Mouse (Mus musculus) liver, adult 2 months (tissue): ENCODE results near the gene Cry2. TPM values are rescaled to one million over a fixed set of nuclear protein-coding genes. Genes with fewer than 3 reads are reported as not detected.
"Not testable (repeated sequence)": the region's sequence is repeated elsewhere in the genome, so short reads cannot be mapped to it uniquely, and the experiment has no call there.

Source experiments
- DNase-seq: peaks from one replicate; pipeline ENCODE4 v3.0.0-alpha.2; 2011; ENCODE audit warnings: low read depth, low spot score; ENCODE audit errors: extremely low read depth
- H3K27ac ChIP-seq: fragments of 200-500 bp; replicated peaks from 2 replicates; pipeline ENCODE4 v1.5.1; 2012; ENCODE audit warnings: low read depth, mild to moderate bottlenecking, control low read depth, inconsistent platforms, low read length; ENCODE audit not compliant: insufficient read depth
- H3K27me3 ChIP-seq: fragments of 200-500 bp; 2 replicates; pipeline ENCODE4 v1.6.1; 2012; ENCODE audit warnings: mild to moderate bottlenecking, moderate library complexity, low read length, inconsistent platforms; ENCODE audit not compliant: control insufficient read depth, insufficient read depth
- H3K36me3 ChIP-seq: fragments of 200-500 bp; 2 replicates; pipeline ENCODE4 v1.6.1; 2012; ENCODE audit warnings: low read length, inconsistent platforms; ENCODE audit not compliant: control insufficient read depth, insufficient read depth
- H3K4me1 ChIP-seq: fragments of 200-500 bp; 2 replicates; pipeline ENCODE4 v1.6.1; 2011; ENCODE audit warnings: low read length; ENCODE audit not compliant: control insufficient read depth, insufficient read depth
- H3K4me3 ChIP-seq: fragments of 200-500 bp; 2 replicates; pipeline ENCODE4 v1.5.1; 2011; ENCODE audit warnings: low read depth, mild to moderate bottlenecking, control low read depth, low read length, moderate library complexity; ENCODE audit not compliant: insufficient read depth
- H3K79me2 ChIP-seq: fragments of 200-500 bp; 2 replicates; pipeline ENCODE4 v1.6.1; 2012; ENCODE audit warnings: inconsistent platforms, mild to moderate bottlenecking, low read length, moderate library complexity; ENCODE audit not compliant: control insufficient read depth, insufficient read depth
- H3K9ac ChIP-seq: fragments of 200-500 bp; 2 replicates; pipeline ENCODE4 v1.6.1; 2012; ENCODE audit warnings: low read depth, mild to moderate bottlenecking, control low read depth, inconsistent platforms, low read length
- CTCF ChIP-seq: fragments of 200-500 bp; IDR thresholded peaks from 2 replicates; pipeline ENCODE4 v1.5.1; 2011; ENCODE audit warnings: low read depth, low read length, control low read depth
- POLR2A ChIP-seq: fragments of 200-500 bp; IDR thresholded peaks from 2 replicates; pipeline ENCODE4 v1.6.1; 2011; ENCODE audit warnings: low read length, control low read depth; ENCODE audit not compliant: insufficient read depth; ENCODE audit errors: extremely low read depth
- WGBS: fragments of 180-500 bp; shearing (Covaris S2); methylation state at CpG from one replicate; pipeline ENCODE4 v1.1.7; 2018; 5-methylcytosine and 5-hydroxymethylcytosine counted together
- polyA plus RNA-seq: library from polyadenylated mRNA; depleted of rRNA; stranded (reverse); fragments of >200 nt; gene quantifications from 2 replicates; pipeline ENCODE4 v1.2.3, GENCODE M21; 2012; rRNA removed
- total RNA-seq: library from RNA; depleted of rRNA; stranded (reverse); fragments of >200 nt; gene quantifications from 2 replicates; pipeline ENCODE4 v1.2.3, GENCODE M21; 2014; rRNA removed

Gene Cry2
- total RNA-seq (20.5 and 22.4 TPM in 2 replicates), polyA plus RNA-seq (17.1 and 21.9 TPM in 2 replicates)

DNA sequence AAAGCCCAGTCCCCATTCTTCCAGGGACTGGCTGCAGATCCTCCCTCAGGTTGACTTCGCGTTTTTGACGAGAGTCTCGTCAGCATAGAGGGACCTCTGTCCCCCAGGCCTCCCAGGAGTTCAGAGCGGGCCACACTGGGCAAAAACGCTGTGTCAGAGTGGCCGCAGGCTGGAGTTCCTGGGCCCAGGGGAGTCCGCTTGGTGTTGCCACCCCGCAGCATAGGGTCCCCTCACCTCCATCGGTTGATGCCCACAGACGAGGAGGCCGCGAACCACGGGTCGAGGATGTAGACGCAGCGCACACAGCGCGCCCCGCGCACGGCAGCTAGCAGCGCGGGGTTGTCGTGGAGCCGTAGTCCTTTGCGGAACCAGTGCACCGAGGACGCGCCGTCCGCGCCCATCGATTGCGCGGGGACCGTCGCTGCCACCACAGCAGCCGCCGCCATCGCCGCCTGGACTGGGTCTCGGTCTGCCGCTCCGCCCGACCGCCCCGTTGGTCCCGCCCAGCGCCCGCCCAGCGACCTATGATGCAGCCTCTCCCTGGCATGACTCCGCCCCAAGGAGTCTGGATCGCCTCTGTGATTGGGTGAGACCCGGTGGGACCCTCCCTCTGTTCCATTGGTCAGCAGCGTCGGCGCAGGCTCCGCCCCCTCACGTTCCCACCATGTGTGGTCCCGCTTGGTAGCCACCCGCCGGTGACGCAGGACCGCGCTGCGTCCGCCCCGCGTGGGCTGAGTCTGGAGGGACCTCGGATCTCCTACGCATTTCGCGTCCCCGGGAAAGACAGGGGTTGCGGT is at the start of gene Cry2:
Gene Cry2, minus strand, starts transcription at position 466 of the 797 bp plus-strand sequence.
- TF ChIP-seq CTCF: no peak
- TF ChIP-seq POLR2A: peak; percentile 98
- H3K9ac ChIP-seq: peak within 1 kb of the TSS; percentile 95
- no peaks in the 10 kb centered on the region for H3K27me3 ChIP-seq
- under 1% methylated on average over 76 of the region's 76 CpGs for WGBS
- H3K4me3 ChIP-seq: peak within 1 kb of the TSS; percentile 84
- H3K79me2 ChIP-seq: peaks cover 20% of the 10 kb centered on the region
- H3K4me1 ChIP-seq: peaks cover 19% of the 10 kb centered on the region
- peak; percentile 92 for DNase-seq
- peak within 1 kb of the TSS; percentile 81 for H3K27ac ChIP-seq
- H3K36me3 ChIP-seq: no peaks in the 10 kb centered on the region

DNA sequence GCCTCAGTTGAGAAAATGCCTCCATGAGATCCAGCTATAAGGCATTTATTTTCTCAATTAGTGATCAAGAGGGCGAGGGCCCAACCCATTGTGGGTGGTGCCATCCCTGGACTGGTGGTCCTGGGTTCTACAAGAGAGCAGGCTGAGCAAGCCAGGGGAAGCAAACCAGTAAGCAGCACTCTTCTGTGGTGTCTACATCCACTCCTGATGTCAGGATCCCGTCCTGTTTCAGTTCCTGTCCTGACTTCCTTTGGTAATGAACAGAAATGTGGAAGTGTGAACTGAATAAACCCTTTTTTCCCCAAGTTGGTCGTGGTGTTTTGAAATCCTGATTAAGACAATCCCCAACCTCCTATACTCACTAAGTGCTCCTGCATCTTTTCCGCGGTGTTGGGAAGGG is 49.7 kb upstream of the Cry2 start:
- H3K36me3 ChIP-seq: no peaks in the 10 kb centered on the region
- H3K27me3 ChIP-seq: no peaks in the 10 kb centered on the region
- peak; percentile 34 for DNase-seq
- TF ChIP-seq CTCF: no peak
- no peak for TF ChIP-seq POLR2A
- H3K4me3 ChIP-seq: no peak overlapping the region
- 0 out of 2 replicates have a peak overlapping the region, but pooled peaks have one; percentile 23 for H3K27ac ChIP-seq
- 60% methylated on average over 5 of the region's 5 CpGs for WGBS
- H3K79me2 ChIP-seq: no peaks in the 10 kb centered on the region
- no peak overlapping the region for H3K9ac ChIP-seq
- H3K4me1 ChIP-seq: peaks cover 5% of the 10 kb centered on the region; the same call in 1 of the 2 replicates

DNA sequence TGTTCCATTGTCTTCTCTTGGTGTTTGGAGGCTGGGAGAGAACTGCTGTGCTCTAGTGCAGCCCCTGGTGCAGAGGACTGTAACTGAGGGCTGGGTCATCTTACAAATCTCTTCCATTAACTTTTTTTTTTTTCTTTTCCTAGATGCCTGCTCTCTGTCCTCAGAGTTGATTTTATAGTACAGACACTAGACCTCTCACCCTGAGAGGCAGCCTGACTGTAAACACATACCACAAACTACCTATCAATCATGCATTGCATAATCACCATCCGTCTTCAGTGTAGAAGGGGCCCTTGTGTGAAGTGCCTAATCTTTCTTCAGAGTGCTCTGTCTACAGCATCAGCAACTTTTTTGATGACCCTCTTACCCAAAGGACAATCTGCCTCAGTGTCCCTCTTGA is 48.7 kb upstream of the Cry2 start:
- Histone ChIP-seq H3K9ac (no peak overlapping the region), H3K4me1 (peaks cover 5% of the 10 kb centered on the region; the same call in 1 of the 2 replicates), H3K4me3 (no peak overlapping the region), H3K79me2 (no peaks in the 10 kb centered on the region), H3K27ac (no peak overlapping the region), H3K27me3 (no peaks in the 10 kb centered on the region), H3K36me3 (no peaks in the 10 kb centered on the region)
- WGBS: 21% methylated on average over 1 of the region's 1 CpGs
- TF ChIP-seq POLR2A (no peak), CTCF (no peak)
- no peak for DNase-seq

DNA sequence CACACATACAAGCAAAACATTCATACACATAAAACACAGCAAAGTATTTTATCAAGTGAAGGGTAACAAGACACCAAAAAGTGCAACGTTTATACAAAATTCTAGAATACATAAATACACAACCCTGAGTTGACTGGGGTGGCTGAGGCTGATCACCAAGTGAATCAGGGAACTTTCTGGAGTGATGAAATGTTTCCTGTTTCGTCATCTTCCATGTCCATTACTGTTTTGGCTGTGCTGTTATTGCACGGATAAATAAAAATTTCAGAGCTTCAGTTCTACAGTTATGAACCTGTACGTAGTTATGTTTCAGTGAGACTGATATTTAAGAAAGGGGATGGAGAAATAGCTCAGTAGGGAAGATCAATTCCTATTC is 44.5 kb upstream of the Cry2 start:
- no peaks in the 10 kb centered on the region for H3K4me1 ChIP-seq
- H3K4me3 ChIP-seq: no peak overlapping the region
- WGBS: 59% methylated on average over 4 of the region's 4 CpGs
- TF ChIP-seq CTCF (no peak), POLR2A (no peak)
- no peaks in the 10 kb centered on the region for H3K36me3 ChIP-seq
- H3K79me2 ChIP-seq: no peaks in the 10 kb centered on the region
- no peak overlapping the region for H3K27ac ChIP-seq
- no peak overlapping the region for H3K9ac ChIP-seq
- no peaks in the 10 kb centered on the region for H3K27me3 ChIP-seq
- DNase-seq: peak; percentile 14

DNA sequence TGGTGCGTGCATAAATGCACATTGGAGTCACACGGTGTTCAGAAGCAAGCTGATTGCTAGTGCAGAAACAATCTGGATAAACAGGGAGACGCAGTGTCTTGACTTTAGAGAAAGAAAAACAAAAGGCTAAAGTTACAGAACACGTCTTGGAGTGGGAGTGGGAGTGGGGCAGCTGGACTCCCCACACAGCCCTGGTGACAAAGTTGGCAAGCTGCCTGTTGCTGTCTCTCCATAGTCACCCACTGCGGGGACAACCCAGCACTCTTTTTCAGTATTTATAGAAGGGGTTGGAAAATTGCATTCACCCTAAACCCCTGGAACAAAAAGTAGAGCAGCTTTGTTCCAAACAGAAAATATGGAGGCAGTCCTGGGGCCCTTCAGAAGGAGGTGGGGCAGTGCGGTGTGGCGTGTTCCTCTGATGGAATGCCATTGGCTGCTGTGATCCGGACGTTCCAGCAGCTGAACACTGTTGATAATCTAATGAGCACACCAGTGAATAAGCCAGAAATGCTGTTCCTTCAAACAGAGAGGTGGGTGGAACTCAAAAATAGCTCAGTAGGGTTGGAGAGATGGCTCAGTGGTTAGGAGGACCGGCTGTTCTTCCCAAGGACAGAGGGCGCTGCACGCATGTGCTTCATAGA is 43.9 kb upstream of the Cry2 start:
- WGBS: 85% methylated on average over 12 of the region's 12 CpGs

DNA sequence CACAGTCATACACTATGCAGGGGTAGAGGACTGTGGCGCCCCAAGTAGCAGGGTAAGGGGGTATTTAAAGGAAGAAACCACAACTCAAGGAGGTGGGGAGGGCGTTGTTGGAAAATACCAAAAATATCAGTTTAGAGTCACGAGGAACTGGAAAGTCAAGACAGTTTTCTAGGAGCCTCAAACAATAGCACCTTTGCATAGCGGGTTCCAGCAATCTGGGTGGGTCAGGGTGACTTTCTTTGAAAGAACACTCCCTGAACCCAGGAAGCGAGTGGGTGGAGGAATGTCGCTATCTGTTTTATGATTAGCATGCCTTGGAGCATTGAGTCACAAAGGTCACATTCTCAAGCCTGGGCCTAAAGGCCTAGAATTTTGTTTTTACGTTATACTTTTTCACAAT is 42.7 kb upstream of the Cry2 start:
- not testable (repeated sequence) for DNase-seq, H3K4me1 ChIP-seq, H3K79me2 ChIP-seq, H3K9ac ChIP-seq, H3K4me3 ChIP-seq, H3K36me3 ChIP-seq, H3K27me3 ChIP-seq, H3K27ac ChIP-seq
- WGBS: 91% methylated on average over 7 of the region's 7 CpGs

More for the DNA sequence above, 43.9 kb upstream of the Cry2 start:
- no peaks in the 10 kb centered on the region for H3K36me3 ChIP-seq
- no peaks in the 10 kb centered on the region for H3K27me3 ChIP-seq
- H3K79me2 ChIP-seq: no peaks in the 10 kb centered on the region
- no peak for TF ChIP-seq CTCF
- no peak for TF ChIP-seq POLR2A
- no peak overlapping the region for H3K4me3 ChIP-seq
- no peaks in the 10 kb centered on the region for H3K4me1 ChIP-seq
- no peak overlapping the region for H3K9ac ChIP-seq
- H3K27ac ChIP-seq: no peak overlapping the region
- DNase-seq: no peak
